Mouse (Mus musculus) lung, embryonic 16.5 days (tissue): ENCODE measurements around the gene Camk1d. TPM values are rescaled to one million over a fixed set of nuclear protein-coding genes. Genes with fewer than 3 reads are reported as not detected.

ENCODE experiments used
- ATAC-seq: fragments of 200-750 bp; cut with Nextera tagmentation; 2 replicates; pipeline ENCODE4 v1.8.0; 2017; ENCODE audit warnings: low read depth, mild to moderate bottlenecking, moderate library complexity
- H3K27ac ChIP-seq: fragments of 300-500 bp; sonication (generic); 2 replicates; pipeline ENCODE4 v1.5.1; 2014; ENCODE audit warnings: mild to moderate bottlenecking, control low read depth, low read length
- H3K27me3 ChIP-seq: fragments of 300-500 bp; sonication (generic); 2 replicates; pipeline ENCODE4 v1.6.1; 2014; ENCODE audit warnings: low read depth, low read length, mixed read lengths; ENCODE audit not compliant: control insufficient read depth, insufficient read depth
- H3K36me3 ChIP-seq: fragments of 300-500 bp; sonication (generic); 2 replicates; pipeline ENCODE4 v1.6.1; 2014; ENCODE audit warnings: low read length; ENCODE audit not compliant: control insufficient read depth, insufficient read depth
- H3K4me1 ChIP-seq: fragments of 300-500 bp; sonication (generic); replicated peaks from 2 replicates; pipeline ENCODE4 v1.6.1; 2014; ENCODE audit warnings: low read length, mixed read lengths; ENCODE audit not compliant: control insufficient read depth, insufficient read depth
- H3K4me2 ChIP-seq: fragments of 300-500 bp; sonication (generic); 2 replicates; pipeline ENCODE4 v1.6.1; 2014; ENCODE audit warnings: low read depth, low read length, control low read depth
- H3K4me3 ChIP-seq: fragments of 300-500 bp; sonication (generic); 2 replicates; pipeline ENCODE4 v1.5.1; 2014; ENCODE audit warnings: mild to moderate bottlenecking, low read length, control low read depth
- H3K9ac ChIP-seq: fragments of 300-500 bp; sonication (generic); 2 replicates; pipeline ENCODE4 v1.6.1; 2014; ENCODE audit warnings: low read length, control low read depth
- H3K9me3 ChIP-seq: fragments of 300-500 bp; sonication (generic); 2 replicates; pipeline ENCODE4 v1.6.1; 2016; ENCODE audit warnings: low read length; ENCODE audit not compliant: control insufficient read depth
- WGBS: fragments of 180-500 bp; shearing (Covaris S2); extraction: QIAGEN DNeasy Blood & Tissue Kit; methylation state at CpG from one replicate; pipeline ENCODE4 v1.1.7; 2014; 5-methylcytosine and 5-hydroxymethylcytosine counted together
- polyA plus RNA-seq: library from polyadenylated mRNA; unstranded; fragments of >200 nt; fragmentation: Nextera tagmentation; extraction: Ambion mirVana; gene quantifications from 2 replicates; pipeline ENCODE4 v1.2.1, GENCODE M21; 2015

The Camk1d gene
- polyA plus RNA-seq, 1 experiment from 2014 or later = 1.9 TPM

GRCm38 (mm10) chr2:5477525-5477924 is 236.8 kb downstream of the Camk1d start:
- Histone ChIP-seq H3K27ac (no peak overlapping the region), H3K4me3 (no peak overlapping the region), H3K4me1 (no peaks in the 10 kb centered on the region), H3K9ac (no peak overlapping the region), H3K9me3 (no peaks in the 10 kb centered on the region), H3K27me3 (no peaks in the 10 kb centered on the region), H3K4me2 (no peak overlapping the region), H3K36me3 (no peaks in the 10 kb centered on the region)
- ATAC-seq = no peak
- 86% methylated on average over 1 of the region's 1 CpGs for WGBS

GRCm38 (mm10) chr2:5469366-5469941 is 244.9 kb downstream of the Camk1d start:
- no peaks in the 10 kb centered on the region for H3K36me3 ChIP-seq
- no peak overlapping the region for H3K27ac ChIP-seq
- H3K27me3 ChIP-seq = no peaks in the 10 kb centered on the region
- no peak overlapping the region for H3K4me2 ChIP-seq
- ATAC-seq = no peak
- no peak overlapping the region for H3K9ac ChIP-seq
- H3K4me3 ChIP-seq = no peak overlapping the region
- H3K9me3 ChIP-seq = no peaks in the 10 kb centered on the region
- H3K4me1 ChIP-seq = no peaks in the 10 kb centered on the region
- 73% methylated on average over 4 of the region's 4 CpGs for WGBS

GRCm38 (mm10) chr2:5467537-5467936 is 246.8 kb downstream of the Camk1d start:
- H3K4me3 ChIP-seq = no peak overlapping the region
- no peaks in the 10 kb centered on the region for H3K27me3 ChIP-seq
- no peak overlapping the region for H3K27ac ChIP-seq
- no peak overlapping the region for H3K4me2 ChIP-seq
- ATAC-seq = no peak
- H3K9me3 ChIP-seq = no peaks in the 10 kb centered on the region
- H3K4me1 ChIP-seq = no peaks in the 10 kb centered on the region
- H3K36me3 ChIP-seq = no peaks in the 10 kb centered on the region
- 58% methylated on average over 2 of the region's 2 CpGs for WGBS
- H3K9ac ChIP-seq = no peak overlapping the region

DNA sequence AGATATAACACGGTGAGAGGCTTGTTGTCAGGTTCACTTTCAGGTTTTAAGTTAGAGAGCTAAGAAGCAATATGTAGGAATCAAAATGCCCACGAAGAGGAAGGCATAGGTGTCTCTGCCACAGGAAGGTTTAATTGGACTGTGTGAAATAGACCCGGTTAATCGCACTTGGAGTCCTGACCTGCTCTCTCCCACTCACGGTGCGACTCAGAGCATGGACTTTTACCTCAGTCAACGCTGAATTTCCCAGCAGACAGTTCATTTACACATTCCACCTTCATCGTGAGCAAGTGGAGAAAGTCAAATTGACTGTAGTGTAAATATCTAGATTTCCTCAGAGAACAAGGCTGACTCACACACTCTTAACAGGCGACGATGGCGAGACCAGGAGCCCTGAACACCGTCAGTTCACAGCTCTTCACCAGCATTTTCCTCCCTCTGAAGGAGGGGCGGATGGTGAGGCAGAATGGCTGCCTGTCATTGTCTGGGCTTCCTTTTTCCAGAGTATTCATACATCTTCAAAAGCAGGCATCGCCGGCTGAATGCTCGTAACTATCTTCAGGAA is 255.6 kb downstream of the Camk1d start:
- H3K36me3 ChIP-seq = no peaks in the 10 kb centered on the region
- no peak overlapping the region for H3K27ac ChIP-seq
- H3K9ac ChIP-seq = no peak overlapping the region
- ATAC-seq = no peak
- no peaks in the 10 kb centered on the region for H3K9me3 ChIP-seq
- no peaks in the 10 kb centered on the region for H3K27me3 ChIP-seq
- WGBS = 48% methylated on average over 16 of the region's 16 CpGs
- H3K4me2 ChIP-seq = no peak overlapping the region
- H3K4me1 ChIP-seq = peaks cover 2% of the 10 kb centered on the region; the same call in 1 of the 2 replicates
- H3K4me3 ChIP-seq = no peak overlapping the region

GRCm38 (mm10) chr2:5458075-5458494 is 256.2 kb downstream of the Camk1d start:
- Histone ChIP-seq H3K4me1 (peaks cover 2% of the 10 kb centered on the region; the same call in 1 of the 2 replicates), H3K4me2 (no peak overlapping the region), H3K4me3 (no peak overlapping the region), H3K27me3 (no peaks in the 10 kb centered on the region), H3K9ac (no peak overlapping the region), H3K9me3 (no peaks in the 10 kb centered on the region), H3K27ac (no peak overlapping the region), H3K36me3 (no peaks in the 10 kb centered on the region)
- ATAC-seq = no peak; the same call in 1 of the 2 replicates
- WGBS = 57% methylated on average over 5 of the region's 5 CpGs

- Histone ChIP-seq H3K4me3 (no peak overlapping the region), H3K4me2 (no peak overlapping the region), H3K4me1 (peaks cover 2% of the 10 kb centered on the region; the same call in 1 of the 2 replicates), H3K27ac (no peak overlapping the region), H3K27me3 (no peaks in the 10 kb centered on the region), H3K36me3 (no peaks in the 10 kb centered on the region), H3K9ac (no peak overlapping the region), H3K9me3 (no peaks in the 10 kb centered on the region)
- ATAC-seq = peak; percentile 64
- WGBS = 42% methylated on average over 2 of the region's 2 CpGs
These were observed 258.2 kb downstream of the Camk1d start for GRCm38 (mm10) chr2:5456108-5456507.

- peak; percentile 72; the same call in 1 of the 2 replicates for ATAC-seq
- Histone ChIP-seq H3K4me2 (no peak overlapping the region), H3K27ac (no peak overlapping the region), H3K4me1 (peaks cover 2% of the 10 kb centered on the region; the same call in 1 of the 2 replicates), H3K36me3 (no peaks in the 10 kb centered on the region), H3K27me3 (no peaks in the 10 kb centered on the region), H3K9ac (no peak overlapping the region), H3K9me3 (no peaks in the 10 kb centered on the region), H3K4me3 (no peak overlapping the region)
- WGBS = 44% methylated on average over 9 of the region's 9 CpGs
These were observed 259.5 kb downstream of the Camk1d start for GRCm38 (mm10) chr2:5454830-5455229.

GRCm38 (mm10) chr2:5451654-5452053 is 262.7 kb downstream of the Camk1d start:
- Histone ChIP-seq H3K4me1 (peaks cover 2% of the 10 kb centered on the region; the same call in 1 of the 2 replicates), H3K9me3 (no peaks in the 10 kb centered on the region), H3K9ac (no peak overlapping the region), H3K36me3 (no peaks in the 10 kb centered on the region), H3K4me2 (no peak overlapping the region), H3K27ac (no peak overlapping the region), H3K27me3 (no peaks in the 10 kb centered on the region), H3K4me3 (no peak overlapping the region)
- ATAC-seq = no peak
- WGBS = 94% methylated on average over 2 of the region's 2 CpGs

- no peaks in the 10 kb centered on the region for H3K9me3 ChIP-seq
- 75% methylated on average over 5 of the region's 5 CpGs for WGBS
- no peak overlapping the region for H3K4me3 ChIP-seq
- no peaks in the 10 kb centered on the region for H3K27me3 ChIP-seq
- H3K4me1 ChIP-seq = no peaks in the 10 kb centered on the region
- no peaks in the 10 kb centered on the region for H3K36me3 ChIP-seq
- H3K27ac ChIP-seq = no peak overlapping the region
- no peak overlapping the region for H3K9ac ChIP-seq
- no peak for ATAC-seq
- H3K4me2 ChIP-seq = no peak overlapping the region
These were observed 269.0 kb downstream of the Camk1d start for GRCm38 (mm10) chr2:5445357-5445756.
